Mouse (Mus musculus): Measurements from ENCODE around the gene Ryk.

Ryk gene

DNA sequence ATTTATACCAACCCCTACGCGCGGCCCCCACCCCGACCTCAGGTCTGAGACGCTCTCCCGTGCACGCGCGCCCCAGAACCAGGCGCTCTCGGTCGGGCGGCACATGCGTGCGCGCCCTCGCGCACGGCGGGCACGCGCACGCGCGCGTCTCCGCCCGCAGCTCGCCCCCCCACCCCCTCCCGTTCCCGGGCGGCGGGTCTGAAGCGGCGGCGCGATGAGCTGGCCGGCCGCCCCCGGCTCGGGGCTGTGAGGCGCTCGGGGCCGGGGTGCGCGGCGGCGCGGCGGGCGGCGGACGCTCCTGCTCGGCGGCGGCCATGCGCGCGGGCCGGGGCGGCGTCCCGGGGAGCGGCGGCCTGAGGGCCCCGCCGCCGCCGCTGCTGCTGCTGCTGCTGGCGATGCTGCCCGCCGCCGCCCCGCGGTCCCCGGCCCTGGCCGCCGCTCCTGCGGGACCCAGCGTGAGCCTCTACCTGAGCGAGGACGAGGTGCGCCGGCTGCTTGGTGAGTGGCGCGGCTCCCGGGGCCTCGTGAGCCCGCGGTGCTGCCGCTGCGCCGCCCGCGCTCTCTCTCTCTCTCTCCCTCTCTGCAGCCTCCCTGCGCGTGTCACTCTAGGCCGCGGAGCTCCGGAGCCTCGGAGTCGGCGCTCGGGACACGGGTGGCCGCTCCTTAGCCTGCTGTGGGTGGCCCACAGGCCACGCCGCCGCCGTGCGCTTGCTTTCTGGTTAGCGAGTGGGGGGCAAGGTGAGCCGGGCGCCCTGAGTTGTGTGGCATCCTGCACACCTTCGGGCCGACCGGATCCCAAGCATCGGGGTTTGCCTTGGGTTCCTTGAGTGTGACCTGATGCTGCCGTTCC lies at the start of gene Ryk:
TSS of gene Ryk (plus strand) at position 176 of the 850 bp plus-strand sequence.
- DNase-seq, result peak; percentile 90

DNA sequence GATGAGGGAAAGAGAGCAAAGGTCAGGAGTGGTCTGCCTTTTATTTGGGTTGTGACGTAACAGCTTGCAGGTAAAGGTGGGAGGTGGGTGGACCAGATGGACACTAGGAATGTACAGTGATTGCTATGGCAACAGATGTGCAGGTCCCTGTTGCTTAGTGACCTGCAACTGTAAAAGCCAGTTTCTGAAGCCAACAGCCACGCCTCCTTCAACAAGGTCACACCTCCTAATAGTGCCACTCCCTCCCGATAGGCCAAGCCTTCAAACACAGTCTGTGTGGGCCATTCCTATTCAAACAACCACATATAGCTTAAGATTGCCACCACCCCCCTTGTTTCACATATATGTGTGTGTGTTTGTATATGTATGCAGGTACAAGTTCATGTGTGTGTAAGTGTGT lies 45.2 kb upstream of the Ryk start:
- DNase-seq, result no peak

DNA sequence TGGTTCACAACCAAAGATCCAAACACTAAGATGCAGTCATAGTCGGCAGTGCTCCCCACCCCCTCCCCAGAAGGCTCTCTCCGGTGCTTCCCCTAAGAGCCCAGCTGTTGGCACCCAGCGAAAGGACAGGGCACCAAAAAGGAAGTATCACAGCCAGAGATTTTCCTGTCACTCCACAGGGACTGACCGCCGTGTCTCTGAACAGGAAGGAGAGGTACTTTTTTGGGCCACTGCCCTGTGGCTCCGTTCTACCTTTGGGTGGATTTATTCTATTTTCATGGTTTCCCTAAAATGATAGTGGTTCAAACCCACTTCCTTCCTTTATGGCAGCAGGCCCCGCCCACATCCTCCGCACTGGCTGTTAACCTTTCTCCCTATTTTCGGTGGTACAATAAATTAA lies 42.9 kb upstream of the Ryk start:
- DNase-seq, result no peak

DNA sequence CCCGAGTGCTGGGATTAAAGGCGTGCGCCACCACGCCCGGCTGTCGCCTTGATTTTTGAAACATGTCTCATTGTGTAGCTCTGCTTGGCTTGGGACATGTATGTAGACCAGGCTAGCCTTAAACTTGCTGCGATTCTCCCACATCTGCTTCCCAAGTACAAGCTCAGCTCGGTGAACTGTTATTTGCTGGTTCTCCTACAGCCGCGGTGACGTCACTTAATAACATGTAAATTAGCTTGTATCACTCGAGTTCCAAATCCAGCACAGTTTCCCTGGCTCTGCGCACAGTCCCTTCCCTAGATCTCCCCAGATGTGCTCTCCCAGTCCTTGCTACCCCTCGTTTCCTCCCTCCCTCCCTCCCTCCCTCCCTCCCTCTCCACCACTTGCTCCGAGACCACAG lies 41.9 kb upstream of the Ryk start:
- peak; percentile 21 for DNase-seq

DNA sequence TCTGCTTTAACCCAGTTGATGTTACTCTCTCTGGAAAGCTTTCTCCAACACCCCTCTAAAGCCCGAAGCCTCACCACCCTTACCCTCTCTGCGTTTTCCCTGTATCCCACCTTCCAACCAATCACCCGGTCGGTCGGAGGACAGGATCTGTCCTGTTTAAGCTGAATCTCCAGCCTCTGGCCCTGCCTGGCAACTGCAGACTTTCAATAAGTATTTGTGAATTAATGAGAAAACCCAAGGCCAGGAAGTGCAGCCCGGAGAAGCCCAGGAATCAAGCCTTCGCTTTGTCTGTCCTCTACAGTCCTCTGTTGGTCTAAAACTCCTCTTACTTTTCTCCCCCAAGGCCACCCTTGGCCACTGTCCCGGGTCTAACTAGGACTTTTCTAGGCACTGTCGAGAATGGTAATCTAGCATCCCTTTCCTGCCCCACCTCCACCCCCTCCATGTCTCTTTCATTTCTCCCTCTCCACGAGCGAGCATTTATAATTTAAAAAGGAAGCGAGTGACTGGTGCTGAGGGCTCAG lies 41.4 kb upstream of the Ryk start:
- DNase-seq, result no peak

DNA sequence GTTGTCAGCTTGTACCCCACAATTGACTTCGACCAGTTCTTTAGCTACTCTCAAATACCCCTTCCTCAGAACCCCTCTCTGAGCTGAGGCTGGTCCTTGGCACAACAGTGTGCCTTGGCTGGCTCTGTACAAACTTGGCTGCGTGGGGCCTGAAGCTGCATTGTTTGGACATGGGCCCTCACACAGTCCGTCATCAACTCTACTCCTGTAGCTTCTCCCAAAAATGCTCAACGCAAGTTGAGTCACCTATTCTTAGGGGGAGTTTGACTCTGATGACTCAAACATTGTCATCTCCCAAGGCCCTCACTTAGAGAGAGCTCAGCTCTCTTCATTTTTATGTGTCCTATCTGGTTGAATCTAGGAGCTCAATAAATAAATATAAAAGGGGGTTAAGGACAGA lies 36.3 kb upstream of the Ryk start:
- no peak for DNase-seq

DNA sequence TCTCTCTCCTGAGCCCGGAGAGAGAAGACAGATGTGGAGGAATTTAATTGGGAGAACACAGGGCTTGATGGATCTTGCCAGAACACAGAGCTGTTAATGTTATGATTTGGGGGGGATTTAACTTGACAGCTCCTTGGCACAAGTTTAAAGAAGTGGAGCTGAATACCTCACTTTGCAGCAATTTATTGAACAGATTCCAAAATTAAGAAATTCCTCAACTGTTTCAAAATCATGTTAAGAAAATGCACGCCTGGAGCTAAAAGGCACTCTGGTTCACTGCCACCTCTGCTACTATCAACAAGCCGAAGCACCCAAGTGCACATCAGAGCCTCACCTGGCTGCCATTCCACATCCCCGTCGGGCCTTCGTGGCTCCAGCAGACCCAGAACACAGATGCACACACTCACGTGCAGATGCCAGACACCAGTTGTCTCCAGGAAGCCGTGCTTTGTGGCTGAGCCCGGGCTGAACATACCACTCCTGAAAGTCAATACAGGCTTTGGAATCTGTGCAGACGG lies 28.6 kb upstream of the Ryk start:
- no peak for DNase-seq

DNA sequence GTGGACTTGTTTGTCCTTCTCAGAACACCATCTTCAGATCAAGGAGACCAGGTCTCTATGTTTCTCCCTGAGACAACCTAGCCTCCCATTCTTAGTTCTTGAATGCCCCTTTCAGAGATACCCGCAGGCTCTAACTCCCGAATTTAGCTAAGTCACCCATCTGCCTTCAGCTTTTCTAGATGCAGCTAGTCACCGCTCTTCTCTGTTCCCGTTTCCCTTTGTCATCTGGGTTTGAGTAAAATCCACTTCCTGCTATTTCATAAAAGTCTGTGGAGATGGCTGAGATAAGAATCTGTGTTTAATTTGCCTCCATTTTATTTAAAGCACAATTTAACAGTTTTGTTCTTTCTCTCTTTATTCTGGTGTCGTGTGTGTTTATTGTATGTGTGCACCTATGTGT lies 23.5 kb upstream of the Ryk start:
- no peak for DNase-seq

DNA sequence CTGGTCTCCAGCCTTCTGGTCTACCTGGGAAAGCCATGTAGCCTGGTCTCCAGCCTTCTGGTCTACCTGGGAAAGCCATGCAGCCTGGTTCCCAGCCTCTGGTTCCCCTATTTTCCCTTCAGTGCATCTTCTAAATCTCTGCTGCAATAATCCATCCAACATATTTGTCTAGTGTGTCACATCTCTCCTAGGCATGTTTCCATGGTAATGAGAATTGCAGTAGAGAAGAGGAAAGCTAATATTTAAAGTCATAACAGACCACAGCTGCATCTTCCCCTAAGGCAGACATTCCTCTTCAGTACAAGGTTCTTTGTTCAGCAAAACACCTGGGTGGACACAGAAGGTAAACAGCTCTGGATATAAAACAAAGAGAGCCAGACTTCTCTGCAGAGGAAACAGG lies 16.5 kb upstream of the Ryk start:
- no peak for DNase-seq

DNA sequence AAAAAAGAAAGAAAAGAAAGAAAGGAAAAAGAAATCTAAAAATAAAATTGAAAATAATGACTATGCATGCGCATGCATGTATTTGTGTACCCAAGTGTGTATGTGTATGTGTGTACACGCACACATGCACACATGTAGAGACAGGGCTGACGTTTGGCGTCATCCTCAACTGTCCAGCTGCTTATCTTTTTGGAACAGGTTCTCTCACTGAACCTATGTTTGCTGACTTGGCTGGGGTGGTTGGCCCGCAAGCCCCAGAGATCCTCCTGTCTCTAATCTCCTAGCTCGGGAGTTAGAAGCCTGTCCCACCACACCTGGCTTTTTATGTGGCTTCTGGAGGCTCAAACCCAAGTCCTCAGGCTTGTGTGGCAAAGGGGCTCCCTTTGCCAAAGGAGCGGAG lies 6.1 kb upstream of the Ryk start:
- DNase-seq, result no peak

DNA sequence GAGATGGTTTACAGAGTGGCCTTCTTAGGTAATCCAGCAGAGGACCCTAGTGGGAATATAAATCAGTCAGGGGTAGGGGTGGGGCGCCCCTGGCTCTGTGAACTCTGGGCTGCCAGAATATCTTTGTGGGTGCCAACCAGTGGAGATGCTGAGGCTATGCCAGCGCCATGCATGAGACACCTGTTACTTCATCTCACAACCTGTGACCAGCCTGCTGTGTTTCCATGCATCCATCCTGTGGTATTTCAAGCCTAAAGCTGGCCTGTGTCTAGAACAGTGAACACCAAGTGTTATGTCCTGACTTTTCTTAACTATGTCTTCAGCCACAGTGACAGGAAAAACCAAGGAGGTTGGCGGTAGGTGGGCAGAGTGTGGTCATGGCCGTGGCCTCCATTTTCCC lies 3.2 kb upstream of the Ryk start:
- no peak for DNase-seq

DNA sequence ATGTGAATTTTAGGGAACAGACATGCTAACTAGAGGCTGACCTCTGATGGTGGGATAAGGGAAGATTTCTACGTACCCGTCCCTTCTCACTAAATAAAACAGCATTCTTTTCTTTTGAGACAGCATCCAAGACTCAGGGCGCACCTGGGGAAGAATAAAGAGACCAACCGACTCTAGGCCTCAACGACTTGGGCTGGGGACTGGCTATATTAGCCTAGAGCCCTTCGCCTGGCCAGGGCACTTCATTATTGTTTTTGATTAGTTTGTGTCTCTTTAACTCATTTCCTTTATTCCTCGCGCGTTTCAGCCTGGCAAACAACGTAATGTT lies 339 bp upstream of the Ryk start:
- DNase-seq, result no peak

DNA sequence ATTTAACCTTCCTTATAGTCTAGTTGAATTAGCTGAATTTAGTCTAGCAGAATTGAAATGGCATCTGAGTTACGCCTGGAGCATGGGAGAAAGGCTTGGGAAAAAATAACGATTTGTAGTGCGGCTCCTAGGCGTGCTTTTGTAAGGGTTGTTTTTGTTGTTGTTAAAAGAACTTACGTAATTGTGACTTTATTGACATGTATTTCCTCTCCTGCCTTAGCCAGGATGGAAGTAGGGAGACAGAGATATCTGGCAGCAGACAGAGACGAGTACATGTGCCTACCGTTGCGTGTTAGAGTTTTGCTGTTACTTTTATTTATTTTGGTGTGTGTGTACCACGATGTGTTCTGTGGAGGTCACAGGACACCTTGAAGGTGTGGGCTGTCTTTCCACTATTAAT lies 1.6 kb downstream of the Ryk start:
- no peak for DNase-seq

DNA sequence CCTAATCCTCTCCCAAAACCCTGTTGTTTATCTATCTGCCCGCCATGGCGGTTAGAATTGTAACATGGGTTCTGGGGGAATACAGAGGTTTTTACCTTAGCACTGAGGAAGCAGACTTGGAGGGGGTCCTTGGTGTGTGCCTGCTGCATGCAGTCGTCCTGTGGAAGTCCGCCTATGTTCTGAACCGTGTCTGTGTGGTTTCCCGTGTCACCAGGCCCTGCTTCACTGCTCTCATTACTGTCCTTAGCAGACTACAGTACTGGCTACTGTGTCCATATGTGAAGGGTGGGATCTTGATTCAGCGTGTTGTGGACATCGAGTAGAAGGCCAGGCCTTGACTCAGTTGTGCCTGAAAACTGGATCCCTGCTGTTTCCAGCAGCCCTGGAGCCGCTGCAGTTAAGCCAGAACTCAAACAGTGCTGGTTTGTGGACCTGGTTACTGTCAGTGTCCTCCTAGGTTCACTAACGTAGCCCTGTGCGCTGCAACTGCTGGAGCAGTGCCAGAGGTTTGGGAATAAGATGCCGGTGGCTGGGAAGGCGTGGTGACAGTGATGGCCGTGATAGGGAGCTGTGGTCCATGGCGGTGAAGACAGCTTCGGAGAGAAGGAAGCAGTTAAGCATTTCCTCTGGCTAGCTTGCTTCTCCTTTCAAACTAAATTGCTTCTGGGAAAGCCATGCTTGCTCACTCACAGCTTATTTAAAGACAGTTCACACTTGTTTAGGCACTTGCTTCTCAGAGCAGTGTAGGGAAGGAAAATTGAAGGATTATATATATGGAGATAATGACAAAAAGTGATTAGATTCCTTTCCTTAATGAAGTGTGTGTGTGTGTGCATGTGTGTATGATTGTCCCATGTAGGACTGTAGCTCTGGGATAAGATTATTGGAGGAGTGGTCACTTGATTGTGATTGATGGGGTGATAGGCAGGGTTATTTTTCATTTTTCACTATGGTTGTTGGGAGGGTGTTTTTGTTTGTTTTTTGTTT lies 6.4 kb downstream of the Ryk start:
- DNase-seq, result peak; percentile 46

DNA sequence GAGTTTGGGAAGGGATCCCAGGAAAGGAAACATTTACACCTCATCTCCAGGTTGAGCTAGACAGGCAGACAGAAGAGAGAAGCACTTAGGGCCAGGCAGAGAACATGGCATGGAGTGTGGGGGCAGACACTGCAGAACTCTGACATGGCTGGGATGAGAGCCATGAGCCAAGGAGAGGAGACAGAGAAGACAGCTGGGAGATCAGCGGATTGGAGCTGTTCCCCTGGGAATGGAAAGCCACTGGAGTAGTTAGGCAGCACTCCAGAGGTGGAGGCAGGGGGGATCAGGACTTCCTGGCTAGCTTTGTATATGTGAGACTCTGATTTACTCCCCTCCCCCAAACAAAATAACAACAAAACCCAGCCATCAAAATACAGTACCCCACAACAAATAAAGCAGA lies 7.1 kb downstream of the Ryk start:
- DNase-seq, result no peak

DNA sequence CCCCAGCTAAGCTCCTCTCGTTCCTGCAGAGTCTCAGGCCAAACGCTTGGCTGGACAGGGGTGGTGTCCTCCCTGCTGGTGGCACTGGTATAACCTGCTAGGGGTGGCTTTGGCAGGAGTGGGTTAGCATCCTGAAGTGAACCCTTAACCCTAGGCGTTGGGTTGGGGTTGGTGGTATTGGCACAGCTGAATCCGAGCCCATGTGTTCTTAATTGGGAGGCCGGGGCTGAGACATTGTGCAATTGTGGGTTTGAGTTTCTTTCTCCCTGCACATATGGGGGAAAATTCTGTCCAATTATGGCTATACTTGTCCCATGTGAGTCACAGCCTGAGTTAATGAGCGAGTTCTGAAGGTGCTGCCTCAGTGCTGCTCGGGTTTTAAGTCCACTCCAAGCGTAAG lies 7.8 kb downstream of the Ryk start:
- no peak for DNase-seq

DNA sequence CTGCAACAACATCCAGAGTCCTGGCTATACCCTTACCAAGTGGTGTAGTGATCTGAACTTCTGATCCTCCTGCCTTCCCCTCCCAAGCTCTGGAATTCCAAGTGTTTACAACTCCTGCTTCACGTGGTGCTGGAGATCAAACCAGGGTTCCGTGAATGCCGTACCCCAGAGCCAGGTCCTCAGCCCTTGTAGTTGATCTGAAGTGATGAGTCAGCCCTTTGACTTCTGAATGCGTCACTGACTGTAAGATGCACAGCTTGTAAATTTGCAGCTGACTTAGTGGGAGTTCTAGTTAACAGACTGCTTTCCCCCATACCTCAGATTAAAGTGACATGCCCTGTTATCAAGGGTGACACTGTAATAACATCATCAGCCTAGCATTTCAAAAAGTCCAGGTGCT lies 8.9 kb downstream of the Ryk start:
- no peak for DNase-seq

DNA sequence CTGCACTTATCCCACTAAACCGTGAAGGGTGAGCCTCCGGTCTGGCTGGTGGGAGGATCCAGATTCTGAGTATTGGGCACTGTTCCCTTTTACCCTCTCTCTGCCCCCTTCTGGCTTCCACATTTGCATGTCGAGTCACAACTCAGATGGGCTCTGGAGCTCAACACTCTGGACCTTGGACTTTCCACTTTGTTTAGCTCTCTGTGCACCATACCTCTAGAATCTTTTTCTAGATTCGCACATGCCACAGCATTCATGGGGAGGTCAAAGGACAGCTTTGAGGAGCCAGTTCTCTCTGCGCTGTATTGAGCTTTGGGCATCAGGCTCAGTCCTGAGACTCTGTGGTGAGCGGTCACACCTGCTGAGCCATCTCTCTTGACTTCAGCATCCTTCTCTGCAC lies 11.1 kb downstream of the Ryk start:
- no peak for DNase-seq

DNA sequence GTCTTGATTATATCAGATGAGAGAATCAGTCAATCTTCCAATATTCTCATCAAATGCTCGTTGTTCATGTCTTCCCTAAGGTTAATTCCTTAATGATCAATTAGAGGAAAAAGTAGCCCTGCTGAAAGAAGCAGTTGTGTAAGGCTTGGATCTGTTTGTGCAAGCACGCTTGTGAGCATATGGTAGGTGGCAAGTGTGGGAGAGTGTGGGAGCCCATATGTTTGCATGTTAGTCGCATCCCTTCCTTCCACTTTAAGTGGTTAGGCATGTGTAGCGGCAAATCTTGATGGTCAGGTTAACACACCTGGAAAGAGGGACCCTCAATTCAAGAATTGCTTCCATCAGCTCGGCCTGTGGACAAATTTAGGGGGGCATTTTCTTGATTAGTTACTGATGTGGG lies 11.6 kb downstream of the Ryk start:
- no peak for DNase-seq

DNA sequence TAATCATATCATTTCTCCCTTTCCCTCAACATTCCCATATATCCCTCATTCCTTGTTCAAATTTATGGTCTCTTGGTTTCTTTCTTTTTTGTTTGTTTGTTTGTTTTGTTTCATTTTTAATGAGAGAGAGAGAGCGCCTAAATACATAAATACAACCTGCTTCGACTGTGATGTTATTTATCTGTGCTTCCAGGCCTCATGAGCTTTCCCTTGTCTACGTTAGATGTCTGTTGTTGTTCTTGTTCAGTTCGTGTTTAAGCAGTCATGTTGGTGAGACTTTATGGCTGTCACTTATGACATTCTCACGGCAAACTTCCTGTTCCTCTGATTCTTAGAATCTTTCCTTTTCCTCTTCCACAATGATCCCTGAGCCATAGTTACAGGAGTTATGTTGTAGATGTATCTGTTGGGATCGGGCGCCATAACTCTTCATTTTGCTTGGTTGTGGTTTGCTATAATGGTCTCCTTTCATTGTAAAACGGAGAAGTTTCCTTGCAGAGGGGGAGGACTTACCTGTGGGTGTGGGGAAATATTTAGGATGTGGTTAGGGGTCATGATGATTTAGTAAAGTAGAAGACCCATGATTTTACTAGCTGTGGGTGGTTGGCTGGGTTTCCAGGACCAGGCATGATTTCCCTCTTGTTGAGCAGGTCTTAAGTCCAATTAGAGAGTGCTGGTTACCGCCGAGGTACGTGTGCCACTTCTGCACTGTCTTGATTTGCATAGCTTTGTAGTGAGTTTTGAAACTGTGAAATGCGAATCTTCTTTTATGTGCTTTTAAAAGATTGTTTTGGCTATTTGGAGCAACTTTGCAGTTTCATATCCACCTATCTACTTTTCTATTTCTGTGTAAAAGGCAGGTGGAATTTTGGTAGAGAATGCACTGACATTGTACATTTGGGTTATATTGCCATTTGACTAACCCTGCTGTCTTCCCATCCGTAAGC lies 17.6 kb downstream of the Ryk start:
- no peak for DNase-seq

DNA sequence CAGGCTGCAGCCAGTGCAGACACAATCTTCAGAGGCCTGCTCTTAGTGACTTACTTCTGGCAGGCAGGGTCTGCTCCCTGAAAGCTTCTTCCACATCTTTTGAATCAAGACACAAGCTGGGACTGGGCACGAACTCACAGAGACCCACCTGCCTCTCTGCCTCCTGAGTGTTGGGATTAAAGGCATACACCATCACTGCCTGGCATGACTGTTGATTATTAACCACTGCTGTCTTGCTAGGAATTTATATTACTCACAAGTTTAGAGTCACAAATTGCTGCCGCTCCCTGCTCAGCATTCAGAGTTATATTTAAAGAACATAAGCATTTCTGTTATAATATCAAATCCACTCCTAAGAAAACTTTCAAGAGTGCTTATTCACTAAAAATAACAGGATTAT lies 23.1 kb downstream of the Ryk start:
- no peak for DNase-seq

DNA sequence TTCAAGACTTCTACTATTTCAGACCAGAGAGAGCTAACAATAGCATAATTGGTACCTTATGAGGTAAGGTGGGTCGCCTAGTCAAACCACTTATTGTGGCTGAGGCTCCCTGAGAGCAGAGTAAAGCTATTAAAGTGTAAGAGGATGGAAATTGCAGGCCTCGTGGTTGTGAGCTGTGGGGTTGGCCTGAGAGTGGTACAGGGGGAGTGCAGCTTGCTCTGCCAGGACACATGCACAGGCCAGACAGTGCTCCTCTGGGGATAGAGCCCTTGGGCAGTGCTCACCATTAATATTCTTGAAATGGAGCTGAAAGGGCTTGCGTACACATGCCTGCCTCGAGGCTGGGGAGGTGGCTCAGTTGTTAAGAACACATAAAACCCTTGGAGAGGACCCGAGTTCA lies 23.6 kb downstream of the Ryk start:
- no peak for DNase-seq

DNA sequence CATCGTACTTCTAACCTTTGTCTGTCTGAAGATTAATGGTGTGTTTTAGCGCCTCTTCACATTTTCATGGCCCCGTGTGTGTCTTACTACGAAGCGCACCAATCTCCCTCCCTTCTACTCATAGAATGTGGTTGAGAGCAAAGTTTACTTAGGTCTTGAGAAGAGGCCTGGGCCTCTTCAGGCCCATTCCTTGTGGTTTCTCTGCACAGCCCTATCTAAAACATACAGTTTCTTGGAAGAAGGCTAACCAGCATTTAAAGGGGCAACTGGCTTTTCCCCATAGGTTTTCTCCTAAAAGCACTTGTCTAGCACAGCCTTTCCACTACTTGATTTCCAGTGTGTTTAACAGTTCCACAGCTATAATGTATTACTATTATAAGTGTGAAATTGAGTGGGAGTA lies 24.7 kb downstream of the Ryk start:
- DNase-seq, result no peak

All from retina, postnatal 1 day (tissue).